Mouse (Mus musculus): ENCODE data around the gene Rad23a.

DNA sequence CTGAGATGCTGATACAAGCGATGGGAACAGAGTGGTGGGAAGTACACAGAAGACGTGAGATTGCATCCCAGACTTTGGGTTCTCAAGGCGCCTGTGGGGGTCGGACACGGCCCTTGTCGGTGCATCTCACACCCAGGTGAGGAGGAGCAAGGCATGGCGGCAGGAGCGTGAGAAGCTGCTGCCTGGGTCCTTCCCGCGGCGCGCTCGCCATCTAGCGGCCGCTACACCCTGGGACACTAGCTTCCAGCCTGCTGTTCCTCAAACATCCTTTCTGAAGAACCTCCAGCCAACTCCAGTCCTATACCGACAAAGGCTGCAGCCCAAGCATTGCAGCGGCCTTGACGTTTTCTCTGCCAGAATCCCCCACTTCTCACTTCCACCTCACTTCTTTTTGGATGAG is 16.8 kb downstream of the Rad23a start:
- TF ChIP-seq GATA1 (IDR thresholded peaks at IDR 0.05; ENCODE audit: borderline replicate concordance, low read length): no peak
- TF ChIP-seq FLI1 (IDR thresholded peaks at IDR 0.05; ENCODE audit: low read length): no peak
